8 mouse cellular contexts compared by ENCODE assay signal in the genomic region with DNA sequence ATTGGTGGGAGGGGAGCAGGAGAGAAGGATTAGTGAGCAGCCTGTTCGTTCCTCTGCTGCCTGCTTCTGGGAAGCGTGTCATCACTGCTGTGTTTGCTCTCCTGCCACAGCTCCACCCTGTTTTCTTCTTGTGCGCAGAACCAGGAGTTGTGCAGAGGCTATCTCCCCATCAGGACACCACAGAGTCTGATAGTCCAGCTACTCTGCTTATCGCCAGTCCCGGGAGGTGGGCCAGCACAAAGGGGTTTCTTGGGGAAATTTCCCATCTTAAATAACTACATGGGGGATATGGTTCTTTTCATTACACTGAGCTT. TPM values are rescaled to one million over a fixed set of nuclear protein-coding genes. Genes with fewer than 3 reads are reported as not detected.
DNase-seq lines count a peak whose midpoint lies in the region; ATAC-seq and TF ChIP-seq lines count a peak whose summit lies in the region.

No protein-coding gene starts in this region.

- peak overlapping the region; percentile 58 for H3K27ac ChIP-seq in layer of hippocampus, adult 2 months
- H3K27ac ChIP-seq in hindbrain, embryonic 15.5 days (replicated peaks): peak overlapping the region; percentile 63; the same call in 1 of the 2 replicates
- H3K27ac ChIP-seq in midbrain, embryonic 15.5 days: 0 out of 2 replicates have a peak overlapping the region, but pooled peaks have one; percentile 20

- no peaks in the 10 kb centered on the region for H3K27me3 ChIP-seq in hindbrain, embryonic 15.5 days
- no peaks in the 10 kb centered on the region for H3K27me3 ChIP-seq in midbrain, embryonic 15.5 days (replicated peaks)

- ATAC-seq in hindbrain, embryonic 15.5 days (ENCODE audit: low FRiP score, low read depth): no peak
- ATAC-seq in midbrain, embryonic 15.5 days (replicated peaks): no peak
- no peak for ATAC-seq in CD4-positive, CD25-positive, alpha-beta regulatory T cell, adult 4 months

- H3K36me3 ChIP-seq in hindbrain, embryonic 15.5 days: no peaks in the 10 kb centered on the region
- no peaks in the 10 kb centered on the region for H3K36me3 ChIP-seq in midbrain, embryonic 15.5 days (replicated peaks)

- DNase-seq in layer of hippocampus, adult 2 months (ENCODE audit: low spot score in 2 of 2): no peak
- no peak for DNase-seq in layer of hippocampus, adult 8-10 months (ENCODE audit: low spot score in 2 of 2)
- peak; percentile 73 for DNase-seq in c-Kit-positive CD71-positive TER-119-positive erythroid progenitor cells, embryonic 14.5 days (ENCODE audit: low spot score)
- DNase-seq in thymus, postnatal 4 days: no peak
- DNase-seq in right cerebral cortex, postnatal 25 days: no peak

- 0 out of 2 replicates have a peak overlapping the region, but pooled peaks have one; percentile 4 for H3K4me2 ChIP-seq in hindbrain, embryonic 15.5 days
- peak overlapping the region; percentile 17; the same call in 1 of the 2 replicates for H3K4me2 ChIP-seq in midbrain, embryonic 15.5 days

- WGBS in hindbrain, embryonic 15.5 days: 55% methylated on average over 5 of the region's 5 CpGs
- WGBS in midbrain, embryonic 15.5 days: 55% methylated on average over 5 of the region's 5 CpGs

- H3K9ac ChIP-seq in hindbrain, embryonic 15.5 days: no peak overlapping the region
- no peak overlapping the region for H3K9ac ChIP-seq in midbrain, embryonic 15.5 days

- no peak for TF ChIP-seq CTCF in layer of hippocampus, adult 2 months (conservative IDR thresholded peaks at IDR 0.05)

- H3K4me3 ChIP-seq in layer of hippocampus, adult 2 months: no peak overlapping the region; the same call in 1 of the 2 replicates
- H3K4me3 ChIP-seq in hindbrain, embryonic 15.5 days: no peak overlapping the region
- H3K4me3 ChIP-seq in midbrain, embryonic 15.5 days: no peak overlapping the region

- H3K4me1 ChIP-seq in hindbrain, embryonic 15.5 days (replicated peaks): peaks cover 29% of the 10 kb centered on the region
- peaks cover 12% of the 10 kb centered on the region for H3K4me1 ChIP-seq in midbrain, embryonic 15.5 days

- no peaks in the 10 kb centered on the region for H3K9me3 ChIP-seq in hindbrain, embryonic 15.5 days
- no peaks in the 10 kb centered on the region for H3K9me3 ChIP-seq in midbrain, embryonic 15.5 days

RNA-seq across cellular contexts. Expression of a gene that starts 11.3 kb away (rescaled TPM):
- total RNA-seq in layer of hippocampus, adult 2 months (2021): 10 to 100 TPM; 43.7 to 46.1 TPM
- total RNA-seq in layer of hippocampus, adult 8-10 months (2022): 10 to 100 TPM; 37.1 to 44.8 (median 39.0) TPM
- polyA plus RNA-seq in hindbrain, embryonic 15.5 days (2015; fragmentation: Nextera tagmentation; extraction: Ambion mirVana): 40.8 and 42.4 TPM in 2 replicates
- 39.1 and 41.4 TPM in 2 replicates for polyA plus RNA-seq in midbrain, embryonic 15.5 days (2015; fragmentation: Nextera tagmentation; extraction: Ambion mirVana)
- polyA plus RNA-seq in CD4-positive, CD25-positive, alpha-beta regulatory T cell, adult 4 months (2017; shearing (Covaris generic)): 10 to 100 TPM; 40.6 to 59.7 TPM
